Mouse (Mus musculus) 3T3-L1 (cell line): ENCODE measurements around the gene Gm49325.
"Not testable (repeated sequence)": the region's sequence is repeated elsewhere in the genome, so short reads cannot be mapped to it uniquely, and the experiment has no call there.

Experiments
- DNase-seq: peaks from one replicate; pipeline ENCODE4 v3.0.0-alpha.2; 2015; ENCODE audit warnings: low read depth, low spot score

The Gm49325 gene

DNA sequence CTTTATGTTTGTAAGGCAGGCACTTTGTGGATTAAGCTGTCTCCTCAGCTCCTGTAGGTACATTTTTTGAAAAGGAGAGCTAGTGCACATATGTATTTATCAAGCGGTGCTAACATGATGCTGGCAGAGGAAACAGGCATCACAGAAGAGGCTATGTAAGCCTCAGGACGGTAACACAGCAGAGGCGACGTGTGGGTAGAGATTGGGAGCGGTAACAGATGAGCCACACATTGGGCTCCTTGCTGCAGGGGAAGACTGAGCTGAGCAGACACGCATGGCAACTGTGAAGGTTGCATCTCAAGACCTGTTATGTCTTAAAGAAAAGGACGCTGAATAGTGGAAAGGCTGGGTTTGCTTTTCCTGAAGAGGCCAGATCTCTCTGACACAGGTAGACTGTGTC is 77.0 kb downstream of the Gm49325 start:
- no peak for DNase-seq

DNA sequence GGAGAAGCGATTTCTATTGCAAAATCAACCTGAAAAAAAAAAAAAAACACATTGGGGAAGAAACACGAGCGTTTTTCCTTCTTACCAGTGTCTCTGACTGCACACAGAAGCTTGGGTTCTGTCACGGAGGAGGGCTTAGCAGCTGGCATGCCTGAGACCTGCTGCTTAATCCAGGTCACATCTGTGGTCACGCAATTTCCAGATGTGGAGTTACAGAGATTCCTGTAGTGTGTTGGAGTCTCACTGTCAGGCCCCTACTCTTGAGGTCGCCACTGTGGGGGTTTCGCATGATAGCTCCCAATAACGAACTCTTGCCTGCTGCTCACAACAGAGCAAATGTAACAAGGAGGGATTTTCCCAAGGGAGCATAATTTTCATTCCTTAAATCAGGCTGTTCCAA is 78.2 kb downstream of the Gm49325 start:
- peak; percentile 23 for DNase-seq

DNA sequence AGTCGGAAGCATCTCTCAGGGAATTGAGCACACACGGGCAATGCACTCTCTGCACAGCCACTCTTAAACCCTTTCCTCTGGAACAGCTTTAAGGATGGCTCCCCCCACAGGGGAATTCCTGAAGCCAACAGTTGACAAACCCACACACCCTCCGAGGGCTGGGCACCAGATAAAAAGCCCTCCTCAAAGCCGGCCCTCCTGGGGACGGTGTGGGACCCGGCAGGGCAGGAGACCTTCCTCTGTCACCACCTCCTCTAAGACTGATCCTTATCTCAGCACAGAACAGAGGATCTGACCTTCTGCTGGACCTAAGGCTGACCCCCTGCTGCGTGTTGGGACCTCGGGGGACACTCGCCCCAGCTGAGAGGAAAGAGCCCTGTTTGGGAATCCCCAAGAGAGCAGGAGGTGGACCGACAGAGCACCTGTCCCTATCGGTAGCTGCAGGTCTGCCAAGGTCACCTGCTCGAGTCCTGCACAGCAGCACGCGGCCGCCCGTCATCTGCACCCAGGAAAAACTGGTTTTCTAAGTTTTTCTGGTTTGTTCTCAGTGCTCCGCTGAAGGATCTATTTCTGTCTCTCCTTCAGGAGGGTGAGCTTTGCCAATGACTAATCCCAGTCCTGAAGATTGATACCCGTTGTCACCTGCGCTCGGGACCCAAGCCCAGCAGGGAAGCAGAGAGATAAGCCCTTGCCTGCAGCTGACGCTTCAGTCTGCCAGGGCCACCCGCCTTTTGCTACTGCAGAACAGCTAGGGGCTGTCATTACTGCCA is 80.1 kb downstream of the Gm49325 start, which contains the start of gene Tspear:
Gene Tspear, plus strand, starts transcription at position 675 of the 770 bp plus-strand sequence.
- DNase-seq, result no peak

- DNase-seq, result no peak
These were observed 81.0 kb downstream of the Gm49325 start for GRCm38 (mm10) chr10:77687021-77687420.

- DNase-seq, result not testable (repeated sequence)
These were observed 84.4 kb downstream of the Gm49325 start, which contains the start of gene Gm19402 for GRCm38 (mm10) chr10:77690356-77690807. Gm19402 (minus strand) TSS chr10:77690757.
